Mouse (Mus musculus) kidney, adult 2 months (tissue): Measurements from ENCODE around the gene Ppp4r3b. TPM values are rescaled to one million over a fixed set of nuclear protein-coding genes. Genes with fewer than 3 reads are reported as not detected.
A peak's percentile ranks its signal among the peaks of the same experiment; 100 is the strongest.

Source experiments
- DNase-seq: peaks from one replicate; pipeline ENCODE4 v3.0.0; 2021
- H3K27ac ChIP-seq: fragments of 200-500 bp; 2 replicates; pipeline ENCODE4 v1.5.1; 2012; ENCODE audit warnings: low read depth, low read length, control low read depth, inconsistent platforms; ENCODE audit not compliant: insufficient read depth
- H3K27me3 ChIP-seq: fragments of 200-500 bp; replicated peaks from 2 replicates; pipeline ENCODE4 v1.6.1; 2012; ENCODE audit warnings: mild to moderate bottlenecking, moderate library complexity, low read length, inconsistent platforms; ENCODE audit not compliant: control insufficient read depth, insufficient read depth
- H3K36me3 ChIP-seq: fragments of 200-500 bp; 2 replicates; pipeline ENCODE4 v1.6.1; 2012; ENCODE audit warnings: mild to moderate bottlenecking, moderate library complexity, low read length, inconsistent platforms; ENCODE audit not compliant: control insufficient read depth, insufficient read depth
- H3K4me1 ChIP-seq: fragments of 200-500 bp; 2 replicates; pipeline ENCODE4 v1.6.1; 2011; ENCODE audit warnings: low read length; ENCODE audit not compliant: control insufficient read depth, insufficient read depth
- H3K4me3 ChIP-seq: fragments of 200-500 bp; 2 replicates; pipeline ENCODE4 v1.5.1; 2011; ENCODE audit warnings: mild to moderate bottlenecking, low read depth, low read length, control low read depth; ENCODE audit not compliant: insufficient read depth
- CTCF ChIP-seq: fragments of 200-500 bp; conservative IDR thresholded peaks from 2 replicates; pipeline ENCODE4 v1.5.1; 2011; ENCODE audit warnings: low read depth, mild to moderate bottlenecking, control low read depth, low read length, moderate library complexity, mixed read lengths; ENCODE audit not compliant: insufficient read depth, insufficient read length
- POLR2A ChIP-seq: fragments of 200-500 bp; IDR thresholded peaks from one replicate; pipeline ENCODE4 v1.6.1; 2011; ENCODE audit warnings: low read depth, low read length, control low read depth
- WGBS: fragments of 180-500 bp; shearing (Covaris S2); methylation state at CpG from one replicate; pipeline ENCODE4 v1.1.7; 2018; 5-methylcytosine and 5-hydroxymethylcytosine counted together
- polyA plus RNA-seq: library from polyadenylated mRNA; depleted of rRNA; stranded (reverse); fragments of >200 nt; gene quantifications from 2 replicates; pipeline ENCODE4 v1.2.3, GENCODE M21; 2012

The Ppp4r3b gene
- polyA plus RNA-seq, 1 experiment, result 8.7 TPM

- peak overlapping the region; percentile 95 for H3K4me3 ChIP-seq
- no peaks in the 10 kb centered on the region for H3K36me3 ChIP-seq
- H3K27me3 ChIP-seq, result no peaks in the 10 kb centered on the region
- peak overlapping the region; percentile 90 for H3K27ac ChIP-seq
- peak; percentile 72 for DNase-seq
- under 1% methylated on average over 38 of the region's 38 CpGs for WGBS
- TF ChIP-seq POLR2A (peak; percentile 61), CTCF (peak; percentile 52)
- peaks cover 4% of the 10 kb centered on the region; the same call in 1 of the 2 replicates for H3K4me1 ChIP-seq
Measured at GRCm38 (mm10) chr11:29173125-29173631, 488 bp downstream of the Ppp4r3b start.

GRCm38 (mm10) chr11:29173706-29174436 lies 1.2 kb downstream of the Ppp4r3b start:
- Histone ChIP-seq H3K4me3 (peak overlapping the region; percentile 95), H3K27me3 (no peaks in the 10 kb centered on the region), H3K4me1 (peaks cover 4% of the 10 kb centered on the region; the same call in 1 of the 2 replicates), H3K36me3 (no peaks in the 10 kb centered on the region), H3K27ac (0 out of 2 replicates have a peak overlapping the region, but pooled peaks have one; percentile 14)
- DNase-seq, result no peak
- 3% methylated on average over 13 of the region's 13 CpGs for WGBS
- no peak for TF ChIP-seq POLR2A
- TF ChIP-seq CTCF, result no peak

- Histone ChIP-seq H3K36me3 (peaks cover 3% of the 10 kb centered on the region), H3K27me3 (no peaks in the 10 kb centered on the region), H3K4me1 (no peaks in the 10 kb centered on the region), H3K4me3 (no peak overlapping the region), H3K27ac (no peak overlapping the region)
- TF ChIP-seq POLR2A, result no peak
- TF ChIP-seq CTCF, result no peak
- WGBS, result 98% methylated on average over 1 of the region's 1 CpGs
- no peak for DNase-seq
Measured at GRCm38 (mm10) chr11:29179319-29179718, 6.6 kb downstream of the Ppp4r3b start.

DNA sequence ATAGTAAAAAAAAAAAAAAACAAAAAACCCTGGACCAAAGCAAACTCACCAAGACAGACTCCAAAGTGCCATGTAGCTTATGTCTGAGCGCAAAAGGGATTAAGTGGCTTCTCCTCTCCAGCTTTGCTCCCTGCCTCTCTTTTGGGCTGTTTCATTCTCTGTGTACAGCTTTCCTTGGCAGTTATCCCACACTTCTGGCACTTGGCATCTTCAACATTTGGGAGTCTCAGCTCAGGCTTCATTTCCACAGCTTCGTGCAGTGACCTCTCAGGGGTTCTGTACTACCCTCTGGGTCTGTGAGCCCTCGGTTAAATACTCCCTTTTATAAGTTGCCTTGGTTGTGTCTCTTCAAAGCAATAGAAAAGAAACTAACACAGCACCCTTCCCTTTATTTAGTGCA lies 8.0 kb downstream of the Ppp4r3b start:
- Histone ChIP-seq H3K27me3 (no peaks in the 10 kb centered on the region), H3K4me3 (no peak overlapping the region), H3K27ac (no peak overlapping the region), H3K4me1 (no peaks in the 10 kb centered on the region), H3K36me3 (peaks cover 6% of the 10 kb centered on the region)
- WGBS, result 60% methylated on average over 3 of the region's 3 CpGs
- TF ChIP-seq POLR2A, result no peak
- no peak for TF ChIP-seq CTCF
- DNase-seq, result no peak

DNA sequence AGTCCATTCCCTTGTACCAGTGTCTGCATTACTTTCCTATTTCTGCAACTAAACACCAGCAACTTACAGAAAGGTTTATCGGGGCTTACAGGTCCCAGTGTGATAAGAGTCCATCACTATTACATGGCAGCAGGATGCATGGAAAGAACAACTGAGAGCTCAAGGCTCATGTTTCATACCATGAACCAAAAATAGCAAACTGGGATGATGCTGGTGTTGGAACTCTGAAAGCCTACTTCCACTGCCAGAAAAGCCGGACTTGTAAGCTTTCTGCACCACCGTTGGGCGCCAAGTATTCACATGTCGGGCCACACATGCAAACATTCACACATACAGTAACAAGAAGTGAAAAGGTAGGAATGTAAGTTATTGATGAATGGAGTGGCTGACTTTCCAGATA lies 9.1 kb downstream of the Ppp4r3b start:
- Histone ChIP-seq H3K4me3 (no peak overlapping the region), H3K36me3 (peaks cover 6% of the 10 kb centered on the region), H3K27me3 (no peaks in the 10 kb centered on the region)

GRCm38 (mm10) chr11:29188981-29189380 lies 16.3 kb downstream of the Ppp4r3b start:
- TF ChIP-seq POLR2A (no peak), CTCF (no peak)
- no peaks in the 10 kb centered on the region for H3K4me1 ChIP-seq
- H3K27ac ChIP-seq, result no peak overlapping the region
- no peaks in the 10 kb centered on the region for H3K27me3 ChIP-seq
- 65% methylated on average over 2 of the region's 2 CpGs for WGBS
- no peak overlapping the region for H3K4me3 ChIP-seq
- H3K36me3 ChIP-seq, result peaks cover 5% of the 10 kb centered on the region
- DNase-seq, result no peak

More for the DNA sequence above, 9.1 kb downstream of the Ppp4r3b start:
- Histone ChIP-seq H3K27ac (no peak overlapping the region), H3K4me1 (no peaks in the 10 kb centered on the region)
- WGBS, result 96% methylated on average over 5 of the region's 5 CpGs
- TF ChIP-seq CTCF, result no peak
- TF ChIP-seq POLR2A, result no peak
- DNase-seq, result no peak

DNA sequence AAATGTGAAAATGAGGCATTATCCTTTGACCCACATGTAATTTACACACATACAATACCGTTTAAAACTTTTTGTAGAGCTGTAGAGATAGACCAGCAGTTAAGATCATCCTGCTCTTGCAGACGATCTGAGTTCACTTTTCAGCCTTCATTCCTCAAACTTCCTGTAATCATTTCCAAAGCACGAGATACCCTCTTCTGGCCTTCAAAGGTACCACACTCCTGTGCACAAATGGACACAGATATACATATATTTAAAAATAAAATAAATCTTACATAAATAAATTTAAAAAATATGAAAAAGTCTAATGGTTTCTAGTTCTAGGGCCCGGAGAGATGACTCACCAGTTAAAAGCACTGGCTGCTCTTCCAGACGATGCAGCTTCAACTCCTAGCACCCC lies 31.0 kb downstream of the Ppp4r3b start:
- Histone ChIP-seq H3K36me3 (peaks cover 6% of the 10 kb centered on the region), H3K4me3 (no peak overlapping the region), H3K27me3 (no peaks in the 10 kb centered on the region), H3K4me1 (no peaks in the 10 kb centered on the region), H3K27ac (no peak overlapping the region)
- WGBS, result 77% methylated on average over 5 of the region's 5 CpGs
- TF ChIP-seq CTCF (no peak), POLR2A (no peak)
- DNase-seq, result no peak
